Mouse (Mus musculus): ENCODE measurements around the gene Fgfr3.

Fgfr3 gene

GRCm38 (mm10) chr5:33697947-33698512 is 23.4 kb upstream of the Fgfr3 start:
- CTCF ChIA-PET = no interaction called here

GRCm38 (mm10) chr5:33698669-33699068 is 22.8 kb upstream of the Fgfr3 start:
- CTCF ChIA-PET = no interaction called here

GRCm38 (mm10) chr5:33700010-33700409 is 21.5 kb upstream of the Fgfr3 start:
- CTCF ChIA-PET = no interaction called here

- CTCF ChIA-PET = no interaction called here
These were observed 19.6 kb upstream of the Fgfr3 start for GRCm38 (mm10) chr5:33701832-33702231.

- CTCF ChIA-PET = no interaction called here
These were observed 17.5 kb upstream of the Fgfr3 start for GRCm38 (mm10) chr5:33703999-33704398.

GRCm38 (mm10) chr5:33704945-33705611 is 16.4 kb upstream of the Fgfr3 start:
- CTCF ChIA-PET = interaction anchor here (0.7 kb wide), 1 partner anchor 9 kb away, joined by 15 read pairs; no protein-coding TSS in a partner anchor

GRCm38 (mm10) chr5:33705612-33706349 is 15.7 kb upstream of the Fgfr3 start:
- CTCF ChIA-PET = no interaction called here

- CTCF ChIA-PET = no interaction called here
These were observed 15.2 kb upstream of the Fgfr3 start for GRCm38 (mm10) chr5:33706350-33706629.

GRCm38 (mm10) chr5:33707163-33707562 is 14.3 kb upstream of the Fgfr3 start:
- CTCF ChIA-PET = interaction anchor here (1.2 kb wide), 1 partner anchor 14 kb away, joined by 3 read pairs; no protein-coding TSS in a partner anchor

- CTCF ChIA-PET = no interaction called here
These were observed 12.4 kb upstream of the Fgfr3 start for GRCm38 (mm10) chr5:33709037-33709436.

- CTCF ChIA-PET = interaction anchor here (0.5 kb wide), 1 partner anchor 58 kb away, joined by 5 read pairs; no protein-coding TSS in a partner anchor
These were observed 8.9 kb upstream of the Fgfr3 start for GRCm38 (mm10) chr5:33712550-33712949.

- CTCF ChIA-PET = no interaction called here
These were observed 6.3 kb upstream of the Fgfr3 start for GRCm38 (mm10) chr5:33715182-33715581.

- CTCF ChIA-PET = no interaction called here
These were observed 5.0 kb upstream of the Fgfr3 start for GRCm38 (mm10) chr5:33716467-33716866.

- CTCF ChIA-PET = interaction anchor here (0.6 kb wide), 1 partner anchor 109 kb away, joined by 12 read pairs; no protein-coding TSS in a partner anchor
These were observed 3.0 kb upstream of the Fgfr3 start for GRCm38 (mm10) chr5:33718460-33718859.

- CTCF ChIA-PET = no interaction called here
These were observed 503 bp upstream of the Fgfr3 start for GRCm38 (mm10) chr5:33720852-33721490.

GRCm38 (mm10) chr5:33722266-33723018 is 968 bp downstream of the Fgfr3 start:
- CTCF ChIA-PET = interaction anchor here (0.5 kb wide), 1 partner anchor 11 kb away, joined by 3 read pairs; no protein-coding TSS in a partner anchor

GRCm38 (mm10) chr5:33723019-33723640 is 1.7 kb downstream of the Fgfr3 start:
- CTCF ChIA-PET = no interaction called here

GRCm38 (mm10) chr5:33723641-33724465 is 2.4 kb downstream of the Fgfr3 start:
- CTCF ChIA-PET = no interaction called here

- CTCF ChIA-PET = no interaction called here
These were observed 4.7 kb downstream of the Fgfr3 start for GRCm38 (mm10) chr5:33726081-33726647.

- CTCF ChIA-PET = no interaction called here
These were observed 5.4 kb downstream of the Fgfr3 start for GRCm38 (mm10) chr5:33726891-33727290.

All from spleen, embryonic (tissue).